Mouse (Mus musculus): ENCODE data around the gene Tuba1c. TPM values are rescaled to one million over a fixed set of nuclear protein-coding genes. Genes with fewer than 3 reads are reported as not detected.

Gene Tuba1c
- total RNA-seq, 2 experiments from 2014 or later, result 41.4 to 109 TPM

- no peak for ATAC-seq (replicated peaks; ENCODE audit: low FRiP score, low TSS enrichment, poor library complexity, severe bottlenecking)
Observed at GRCm38 (mm10) chr15:99085997-99086396, 56.3 kb downstream of the Tuba1c start.

DNA sequence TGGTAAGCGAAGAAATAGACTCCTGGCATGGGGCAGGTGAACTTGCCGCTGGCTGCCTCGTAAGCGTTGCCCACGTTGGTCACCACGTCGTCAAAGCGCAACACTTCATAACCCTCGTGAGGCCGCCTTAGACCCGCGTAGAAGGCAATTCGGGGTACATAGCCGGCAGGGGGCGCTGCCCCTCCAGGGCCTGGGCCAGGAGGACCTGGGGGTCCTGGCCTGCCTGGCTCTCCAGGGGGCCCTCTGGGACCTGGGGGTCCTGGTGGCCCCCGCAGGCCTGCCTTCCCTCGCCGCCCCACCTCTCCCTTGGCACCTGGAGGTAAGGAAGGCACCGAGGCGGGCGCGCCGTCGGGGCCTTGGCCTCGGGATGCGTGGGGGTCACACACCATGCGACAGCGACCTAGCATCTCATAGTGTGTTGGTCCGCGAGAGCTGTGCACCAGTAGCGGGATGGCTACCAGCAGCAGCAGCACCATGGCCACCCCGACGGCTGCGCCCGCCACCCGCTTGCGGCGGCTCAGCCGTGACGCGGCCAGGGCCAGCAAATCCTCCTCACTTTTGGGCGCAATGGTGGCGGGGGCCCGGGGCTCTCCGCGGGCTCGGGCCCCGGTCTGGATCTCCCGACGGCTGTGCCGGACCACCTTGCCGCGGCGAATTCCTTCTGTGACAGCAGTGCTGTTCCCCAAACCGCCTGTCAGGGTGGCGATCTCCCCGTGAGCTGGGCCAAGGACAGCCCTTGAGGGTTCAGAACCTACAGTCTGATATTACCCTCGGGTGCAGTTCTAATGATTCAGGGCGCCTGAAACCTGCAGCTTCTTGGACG lies 57.8 kb downstream of the Tuba1c start, which contains the start of gene C1ql4:
C1ql4 (minus strand) TSS at position 565 of the 823 bp plus-strand sequence.
- no peak for ATAC-seq (replicated peaks; ENCODE audit: low FRiP score, low TSS enrichment, poor library complexity, severe bottlenecking)

Other genes starting within 250 kb of the Tuba1c start
- not detected in 2 replicates for gene Wnt1, start 240.0 kb upstream of the Tuba1c start, total RNA-seq (2014; fragmentation: Nextera tagmentation)
- not detected in 2 replicates for gene Wnt1, start 240.0 kb upstream of the Tuba1c start, total RNA-seq (2017)
- not detected in 2 replicates for gene Ddn, start 220.4 kb upstream of the Tuba1c start, total RNA-seq (2014; fragmentation: Nextera tagmentation)
- gene Ddn, start 220.4 kb upstream of the Tuba1c start, total RNA-seq (2017), result 0.08 TPM in 1 of 2 replicates, not detected in the other
- gene Prkag1, start 198.4 kb upstream of the Tuba1c start, total RNA-seq (2014; fragmentation: Nextera tagmentation), result 61.3 and 121 TPM in 2 replicates
- gene Prkag1, start 198.4 kb upstream of the Tuba1c start, total RNA-seq (2017), result 120 and 143 TPM in 2 replicates
- gene Kmt2d, start 158.7 kb upstream of the Tuba1c start, total RNA-seq (2014; fragmentation: Nextera tagmentation), result 55.2 and 72.7 TPM in 2 replicates
- gene Kmt2d, start 158.7 kb upstream of the Tuba1c start, total RNA-seq (2017), result 27.5 and 31.8 TPM in 2 replicates
- 17.4 and 25.2 TPM in 2 replicates for gene Rhebl1, start 135.4 kb upstream of the Tuba1c start, total RNA-seq (2014; fragmentation: Nextera tagmentation)
- gene Rhebl1, start 135.4 kb upstream of the Tuba1c start, total RNA-seq (2017), result 4.3 and 9.4 TPM in 2 replicates
- gene Dhh, start 131.4 kb upstream of the Tuba1c start, total RNA-seq (2014; fragmentation: Nextera tagmentation), result not detected in 2 replicates
- gene Dhh, start 131.4 kb upstream of the Tuba1c start, total RNA-seq (2017), result not detected in 2 replicates
- gene Lmbr1l, start 111.7 kb upstream of the Tuba1c start, total RNA-seq (2014; fragmentation: Nextera tagmentation), result 8.7 and 14.5 TPM in 2 replicates
- gene Lmbr1l, start 111.7 kb upstream of the Tuba1c start, total RNA-seq (2017), result 5.7 and 12.0 TPM in 2 replicates
- gene Tuba1b, start 95.3 kb upstream of the Tuba1c start, total RNA-seq (2014; fragmentation: Nextera tagmentation), result 2,322 and 3,225 TPM in 2 replicates
- gene Tuba1b, start 95.3 kb upstream of the Tuba1c start, total RNA-seq (2017), result 801 and 969 TPM in 2 replicates
- not detected in 2 replicates for gene Gm49450, start 76.3 kb upstream of the Tuba1c start, total RNA-seq (2014; fragmentation: Nextera tagmentation)
- gene Gm49450, start 76.3 kb upstream of the Tuba1c start, total RNA-seq (2017), result not detected in 2 replicates
- 4.5 and 10.2 TPM in 2 replicates for gene Tuba1a, start 76.2 kb upstream of the Tuba1c start, total RNA-seq (2014; fragmentation: Nextera tagmentation)
- 9.7 and 16.0 TPM in 2 replicates for gene Tuba1a, start 76.2 kb upstream of the Tuba1c start, total RNA-seq (2017)
- not detected in 2 replicates for gene Prph, start 25.3 kb downstream of the Tuba1c start, total RNA-seq (2014; fragmentation: Nextera tagmentation)
- gene Prph, start 25.3 kb downstream of the Tuba1c start, total RNA-seq (2017), result not detected in 2 replicates
- gene Troap, start 44.7 kb downstream of the Tuba1c start, total RNA-seq (2014; fragmentation: Nextera tagmentation), result 25.0 and 40.8 TPM in 2 replicates
- gene Troap, start 44.7 kb downstream of the Tuba1c start, total RNA-seq (2017), result 6.6 and 37.9 TPM in 2 replicates
- not detected in 2 replicates for gene C1ql4, start 57.9 kb downstream of the Tuba1c start, total RNA-seq (2014; fragmentation: Nextera tagmentation)
- gene C1ql4, start 57.9 kb downstream of the Tuba1c start, total RNA-seq (2017), result not detected in 2 replicates
- gene Dnajc22, start 63.3 kb downstream of the Tuba1c start, total RNA-seq (2014; fragmentation: Nextera tagmentation), result not detected in 2 replicates
- not detected in 2 replicates for gene Dnajc22, start 63.3 kb downstream of the Tuba1c start, total RNA-seq (2017)
- gene Spats2, start 96.0 kb downstream of the Tuba1c start, total RNA-seq (2014; fragmentation: Nextera tagmentation), result not detected in 2 replicates
- 0.61 TPM in 1 of 2 replicates, not detected in the other for gene Spats2, start 96.0 kb downstream of the Tuba1c start, total RNA-seq (2017)
- not detected in 2 replicates for gene Kcnh3, start 195.0 kb downstream of the Tuba1c start, total RNA-seq (2014; fragmentation: Nextera tagmentation)
- not detected in 2 replicates for gene Kcnh3, start 195.0 kb downstream of the Tuba1c start, total RNA-seq (2017)
- 59.7 and 60.4 TPM in 2 replicates for gene Mcrs1, start 222.1 kb downstream of the Tuba1c start, total RNA-seq (2014; fragmentation: Nextera tagmentation)
- 23.4 and 35.3 TPM in 2 replicates for gene Mcrs1, start 222.1 kb downstream of the Tuba1c start, total RNA-seq (2017)